Mouse (Mus musculus) Patski (cell line): ENCODE data around the gene Zdhhc8. TPM values are rescaled to one million over a fixed set of nuclear protein-coding genes. Genes with fewer than 3 reads are reported as not detected.
A peak's percentile ranks its signal among the peaks of the same experiment; 100 is the strongest.
"Not testable (repeated sequence)": the region's sequence is repeated elsewhere in the genome, so short reads cannot be mapped to it uniquely, and the experiment has no call there.

ENCODE experiments used
- ATAC-seq: fragments of 100-300 bp; one replicate; pipeline ENCODE4 v1.8.0; 2021
- CTCF ChIA-PET: fragments of 350-600 bp; sonication (Branson Sonifier 250); formaldehyde crosslinking; loops from one replicate; lab custom pipeline; 2022; ENCODE audit warnings: inconsistent platforms; lab: Charles Lee
- POLR2A ChIA-PET: fragments of 350-600 bp; sonication (Branson Sonifier 250); formaldehyde crosslinking; loops from one replicate; lab custom pipeline; 2022; ENCODE audit warnings: antibody characterized with exemption, inconsistent platforms; lab: Charles Lee
- DNase-seq: peaks from one replicate; pipeline ENCODE4 v3.0.0-alpha.2; 2011; ENCODE audit warnings: low read depth, low spot score
- H3K27me3 ChIP-seq: fragments of 371-371 bp; one replicate; pipeline ENCODE4 v1.5.1; 2021
- CTCF ChIP-seq: fragments of 100-300 bp; IDR thresholded peaks from one replicate; pipeline ENCODE4 v1.5.1; 2021
- in situ Hi-C: fragments of 300-500 bp; cut with MboI; formaldehyde crosslinking; loops from 3 replicates; pipeline ENCODE4 v1.11.1; 2018; ENCODE audit warnings: low pct_unique_long_range_greater_than_20kb, mixed read lengths
- polyA plus RNA-seq: library from polyadenylated mRNA; unstranded; gene quantifications from one replicate; pipeline ENCODE4 v1.2.3, GENCODE M21; 2021

Gene Zdhhc8
- polyA plus RNA-seq, 1 experiment from 2014 or later, result 34.4 TPM

- ATAC-seq, result no peak
- ChIA-PET CTCF (interaction anchor here (4.8 kb wide), 1 partner anchor 13 kb away, joined by 25 read pairs; no protein-coding TSS in a partner anchor), POLR2A (no interaction called here)
- in situ Hi-C loops, result no loop called here
- H3K27me3 ChIP-seq, result peaks cover 3% of the 10 kb centered on the region
- no peak for DNase-seq
- TF ChIP-seq CTCF, result no peak
Measured at GRCm38 (mm10) chr16:18198365-18199098, 36.4 kb downstream of the Zdhhc8 start.

GRCm38 (mm10) chr16:18197881-18198280 is 37.1 kb downstream of the Zdhhc8 start:
- no peak for TF ChIP-seq CTCF
- in situ Hi-C loops, result no loop called here
- DNase-seq (no peak), ATAC-seq (no peak)
- ChIA-PET CTCF (interaction anchor here (1.1 to 4.8 kb wide), 2 partner anchors 13 to 25 kb away, joined by 4 to 25 read pairs; no protein-coding TSS in a partner anchor), POLR2A (no interaction called here)
- H3K27me3 ChIP-seq, result peaks cover 3% of the 10 kb centered on the region

- in situ Hi-C loops, DNase-seq, POLR2A ChIA-PET, ATAC-seq, H3K27me3 ChIP-seq: not testable (repeated sequence)
- CTCF ChIA-PET, result interaction anchor here (1.2 to 4.8 kb wide), 3 partner anchors 16 to 87 kb away, joined by 3 to 25 read pairs (median 7); no protein-coding TSS in a partner anchor
Measured at GRCm38 (mm10) chr16:18195561-18195960, 39.4 kb downstream of the Zdhhc8 start.

GRCm38 (mm10) chr16:18195068-18195467 is 39.9 kb downstream of the Zdhhc8 start:
- ATAC-seq (peak; percentile 84), DNase-seq (peak; percentile 73)
- H3K27me3 ChIP-seq, result peaks cover 3% of the 10 kb centered on the region
- CTCF ChIA-PET, result interaction anchor here (1.2 to 1.8 kb wide), 3 partner anchors 16 to 86 kb away, joined by 3 to 12 read pairs (median 7); no protein-coding TSS in a partner anchor
- in situ Hi-C loops, result no loop called here
- no peak for TF ChIP-seq CTCF
- POLR2A ChIA-PET, result no interaction called here

DNA sequence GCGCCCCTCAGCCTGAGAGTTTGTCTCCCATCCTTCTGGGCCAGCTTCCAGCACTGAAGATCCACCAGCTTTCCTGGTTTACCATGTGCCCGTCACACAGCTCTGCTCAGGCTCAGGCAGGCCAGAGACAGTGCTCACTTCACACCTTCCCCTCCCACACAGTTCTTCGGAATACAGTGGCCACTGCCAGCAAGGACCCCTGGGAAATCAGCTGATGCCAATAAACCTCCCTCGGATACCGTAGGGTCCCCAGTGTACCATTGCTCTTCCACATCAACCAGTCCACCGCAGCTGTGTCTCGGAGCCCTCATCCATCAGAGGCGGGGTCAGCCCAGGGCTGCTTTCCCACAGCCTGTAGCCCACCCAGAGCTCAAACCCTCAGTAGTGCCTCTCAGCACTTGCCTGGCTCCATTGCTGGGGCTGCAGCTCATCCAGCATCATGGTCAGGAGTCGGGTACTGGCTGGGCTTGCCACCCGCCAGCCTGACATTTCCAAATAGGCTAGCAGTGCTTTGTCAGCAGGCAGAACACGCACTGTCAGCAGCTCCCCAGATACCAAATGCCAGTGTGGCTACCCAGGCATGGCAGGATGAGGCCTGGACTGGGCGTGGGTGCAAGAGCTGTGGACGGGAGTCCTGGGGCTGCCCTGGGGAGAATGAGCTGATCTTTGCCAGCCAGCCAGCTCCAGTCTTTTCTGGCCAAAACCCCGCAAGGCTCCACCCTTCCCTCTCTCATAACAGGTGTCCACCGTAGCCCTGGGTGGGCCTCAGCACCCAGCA is 40.5 kb downstream of the Zdhhc8 start:
- peaks cover 3% of the 10 kb centered on the region for H3K27me3 ChIP-seq
- POLR2A ChIA-PET, result interaction anchor here (0.6 kb wide), 2 partner anchors 17 to 933 kb away, joined by 3 read pairs; no protein-coding TSS in a partner anchor
- no peak for TF ChIP-seq CTCF
- DNase-seq (no peak), ATAC-seq (peak; percentile 69)
- CTCF ChIA-PET, result interaction anchor here (0.7 to 1.8 kb wide), 4 partner anchors 13 to 86 kb away, joined by 3 to 12 read pairs (median 5); no protein-coding TSS in a partner anchor
- in situ Hi-C loops, result no loop called here

- ChIA-PET POLR2A (no interaction called here), CTCF (no interaction called here)
- no peak for TF ChIP-seq CTCF
- H3K27me3 ChIP-seq, result no peaks in the 10 kb centered on the region
- in situ Hi-C loops, result no loop called here
- DNase-seq (no peak), ATAC-seq (no peak)
Measured at GRCm38 (mm10) chr16:18191006-18191405, 43.9 kb downstream of the Zdhhc8 start.

DNA sequence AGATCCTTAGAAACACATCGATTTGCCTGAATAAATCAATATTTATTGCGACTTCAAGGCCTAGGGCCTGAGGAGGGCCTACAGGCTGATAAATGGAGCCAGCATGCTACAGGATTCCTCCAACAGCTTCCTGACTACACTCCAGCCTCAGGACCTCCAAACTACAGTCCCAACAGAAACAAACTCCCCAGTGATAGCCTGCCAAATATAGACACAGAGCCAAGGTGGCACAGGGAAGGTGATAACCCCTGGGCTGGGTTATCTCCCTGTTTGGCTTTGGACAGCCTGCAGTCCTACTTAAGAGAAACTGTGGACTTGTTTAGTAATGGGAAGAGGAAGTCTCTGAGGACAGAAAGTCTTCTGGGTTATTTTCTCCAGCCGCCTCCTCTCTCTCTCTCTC is 47.7 kb downstream of the Zdhhc8 start:
- DNase-seq (no peak), ATAC-seq (no peak)
- POLR2A ChIA-PET, result no interaction called here
- CTCF ChIA-PET, result no interaction called here
- no peak for TF ChIP-seq CTCF
- H3K27me3 ChIP-seq, result no peaks in the 10 kb centered on the region
- in situ Hi-C loops, result no loop called here

DNA sequence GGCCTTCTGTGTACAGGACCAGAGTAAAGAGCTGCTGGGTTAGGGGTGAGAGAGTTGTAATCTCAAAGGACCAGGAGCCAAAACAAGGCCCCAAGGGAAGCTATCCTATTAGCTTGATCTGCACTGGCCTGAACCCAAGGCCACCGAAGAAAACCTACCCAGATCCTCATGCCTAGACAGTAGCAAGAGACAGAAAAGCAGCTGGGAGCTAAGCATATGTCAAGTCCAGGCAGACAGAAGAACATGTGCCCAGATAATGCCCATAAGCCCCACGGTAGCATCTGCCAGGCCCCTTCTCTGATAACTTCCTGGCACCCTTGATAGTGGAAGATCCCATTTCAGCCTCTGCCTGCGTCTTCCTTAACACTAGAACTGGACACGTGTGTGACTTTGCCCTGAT is 48.1 kb downstream of the Zdhhc8 start:
- no peaks in the 10 kb centered on the region for H3K27me3 ChIP-seq
- POLR2A ChIA-PET, result no interaction called here
- in situ Hi-C loops, result no loop called here
- ATAC-seq (no peak), DNase-seq (no peak)
- CTCF ChIA-PET, result interaction anchor here (0.6 to 0.9 kb wide), 2 partner anchors 11 to 49 kb away, joined by 3 read pairs; no protein-coding TSS in a partner anchor
- no peak for TF ChIP-seq CTCF

DNA sequence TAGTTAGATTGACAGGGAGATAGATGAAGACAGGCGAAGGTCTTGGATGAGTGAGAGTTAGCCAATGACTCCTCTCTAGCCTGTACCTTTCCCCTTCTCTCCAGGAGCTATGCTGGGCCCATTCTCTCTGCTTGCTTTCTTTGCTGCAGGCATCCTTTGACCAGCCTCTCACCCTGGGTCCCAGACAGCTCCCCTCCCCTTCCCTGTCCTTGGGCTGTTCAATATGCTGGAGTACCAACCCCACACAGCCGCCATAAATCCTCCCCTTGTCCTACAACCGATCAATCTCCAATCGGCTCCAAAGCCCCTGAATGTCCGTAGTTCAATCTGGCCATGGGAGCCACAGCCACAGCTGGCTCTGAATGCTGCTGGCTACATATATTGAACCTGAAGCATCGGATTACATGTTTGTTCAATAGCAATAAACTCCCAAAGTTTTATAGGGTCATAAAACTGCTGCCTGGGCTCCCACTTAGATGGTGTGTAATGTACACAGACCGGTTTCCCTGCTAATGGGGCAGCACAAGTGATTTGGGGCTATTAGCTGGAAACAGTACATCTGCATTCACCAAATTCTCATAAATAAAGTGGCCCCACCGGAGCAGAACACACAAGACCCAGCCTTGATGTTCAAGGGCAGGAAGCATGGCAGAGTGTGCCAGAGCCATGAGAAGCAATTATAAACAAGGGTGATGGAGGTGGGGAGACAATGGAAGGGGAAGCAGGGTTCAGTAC is 49.1 kb downstream of the Zdhhc8 start:
- ATAC-seq, result no peak
- ChIA-PET POLR2A (interaction anchor here (0.6 kb wide), 1 partner anchor 130 kb away, joined by 3 read pairs; no protein-coding TSS in a partner anchor), CTCF (interaction anchor here (0.6 to 0.9 kb wide), 3 partner anchors 10 to 49 kb away, joined by 3 read pairs; no protein-coding TSS in a partner anchor)
- H3K27me3 ChIP-seq, result no peaks in the 10 kb centered on the region
- no peak for TF ChIP-seq CTCF
- in situ Hi-C loops, result no loop called here
- DNase-seq, result no peak

DNA sequence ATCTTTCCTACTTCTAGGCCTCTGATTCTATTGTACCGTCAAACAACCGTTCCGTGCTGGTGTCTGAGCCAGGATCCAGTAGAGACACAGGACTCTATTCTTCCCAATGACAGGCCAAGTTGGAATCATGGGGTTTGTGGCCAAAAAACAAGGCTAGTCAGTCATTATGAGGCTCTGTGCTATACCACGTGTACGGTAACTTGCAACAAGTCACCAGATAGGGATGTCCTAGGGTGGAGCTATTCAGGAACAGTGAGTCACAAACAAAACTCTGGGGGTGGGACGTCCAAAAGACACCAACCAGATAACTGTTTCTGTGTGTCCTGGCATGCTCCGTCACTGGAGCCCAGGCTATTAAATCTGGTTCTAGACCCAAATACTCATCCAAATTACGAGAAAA is 52.2 kb downstream of the Zdhhc8 start:
- H3K27me3 ChIP-seq, result peaks cover under 1% of the 10 kb centered on the region
- no peak for TF ChIP-seq CTCF
- DNase-seq, result no peak
- POLR2A ChIA-PET, result no interaction called here
- ATAC-seq, result no peak
- CTCF ChIA-PET, result no interaction called here
- in situ Hi-C loops, result no loop called here
